Mouse (Mus musculus) heart, embryonic 15.5 days (tissue): ENCODE data around the gene Il21. TPM values are rescaled to one million over a fixed set of nuclear protein-coding genes. Genes with fewer than 3 reads are reported as not detected.

Experiments
- ATAC-seq: fragments of 200-750 bp; cut with Nextera tagmentation; replicated peaks from 2 replicates; pipeline ENCODE4 v1.8.0; 2017; ENCODE audit warnings: low read depth, moderate TSS enrichment; ENCODE audit not compliant: insufficient number of reproducible peaks, insufficient read depth, low FRiP score
- H3K27ac ChIP-seq: fragments of 300-500 bp; sonication (generic); 2 replicates; pipeline ENCODE4 v1.5.1; 2015; ENCODE audit warnings: mild to moderate bottlenecking, inconsistent platforms
- H3K27me3 ChIP-seq: fragments of 300-500 bp; sonication (generic); 2 replicates; pipeline ENCODE4 v1.6.1; 2015; ENCODE audit warnings: inconsistent platforms
- H3K36me3 ChIP-seq: fragments of 300-500 bp; sonication (generic); 2 replicates; pipeline ENCODE4 v1.6.1; 2015; ENCODE audit warnings: mild to moderate bottlenecking, inconsistent platforms
- H3K4me1 ChIP-seq: fragments of 300-500 bp; sonication (generic); replicated peaks from 2 replicates; pipeline ENCODE4 v1.6.1; 2015; ENCODE audit warnings: inconsistent platforms
- H3K4me2 ChIP-seq: fragments of 300-500 bp; sonication (generic); 2 replicates; pipeline ENCODE4 v1.6.1; 2015; ENCODE audit warnings: inconsistent platforms, mild to moderate bottlenecking, moderate library complexity
- H3K4me3 ChIP-seq: fragments of 300-500 bp; sonication (generic); 2 replicates; pipeline ENCODE4 v1.5.1; 2015; ENCODE audit warnings: mild to moderate bottlenecking, inconsistent platforms
- H3K9ac ChIP-seq: fragments of 300-500 bp; sonication (generic); 2 replicates; pipeline ENCODE4 v1.6.1; 2015; ENCODE audit warnings: mild to moderate bottlenecking, inconsistent platforms
- H3K9me3 ChIP-seq: fragments of 300-500 bp; sonication (generic); replicated peaks from 2 replicates; pipeline ENCODE4 v1.6.1; 2016; ENCODE audit warnings: inconsistent platforms
- WGBS: fragments of 180-500 bp; shearing (Covaris S2); methylation state at CpG from one replicate; pipeline ENCODE4 v1.1.7; 2015; ENCODE audit warnings: mixed read lengths; 5-methylcytosine and 5-hydroxymethylcytosine counted together
- polyA plus RNA-seq: library from polyadenylated mRNA; unstranded; fragments of >200 nt; fragmentation: Nextera tagmentation; extraction: Ambion mirVana; gene quantifications from 2 replicates; pipeline ENCODE4 v1.2.1, GENCODE M21; 2015

Il21 gene
- polyA plus RNA-seq, 1 experiment from 2014 or later, result not detected

GRCm38 (mm10) chr3:37231153-37231552, 1.3 kb downstream of the Il21 start:
- no peak for ATAC-seq
- no peaks in the 10 kb centered on the region for H3K4me1 ChIP-seq
- WGBS, result 87% methylated on average over 7 of the region's 7 CpGs
- H3K36me3 ChIP-seq, result no peaks in the 10 kb centered on the region
- H3K9ac ChIP-seq, result no peak overlapping the region
- no peak overlapping the region for H3K27ac ChIP-seq
- no peaks in the 10 kb centered on the region for H3K27me3 ChIP-seq
- no peaks in the 10 kb centered on the region for H3K9me3 ChIP-seq
- H3K4me2 ChIP-seq, result no peak overlapping the region
- no peak overlapping the region for H3K4me3 ChIP-seq

DNA sequence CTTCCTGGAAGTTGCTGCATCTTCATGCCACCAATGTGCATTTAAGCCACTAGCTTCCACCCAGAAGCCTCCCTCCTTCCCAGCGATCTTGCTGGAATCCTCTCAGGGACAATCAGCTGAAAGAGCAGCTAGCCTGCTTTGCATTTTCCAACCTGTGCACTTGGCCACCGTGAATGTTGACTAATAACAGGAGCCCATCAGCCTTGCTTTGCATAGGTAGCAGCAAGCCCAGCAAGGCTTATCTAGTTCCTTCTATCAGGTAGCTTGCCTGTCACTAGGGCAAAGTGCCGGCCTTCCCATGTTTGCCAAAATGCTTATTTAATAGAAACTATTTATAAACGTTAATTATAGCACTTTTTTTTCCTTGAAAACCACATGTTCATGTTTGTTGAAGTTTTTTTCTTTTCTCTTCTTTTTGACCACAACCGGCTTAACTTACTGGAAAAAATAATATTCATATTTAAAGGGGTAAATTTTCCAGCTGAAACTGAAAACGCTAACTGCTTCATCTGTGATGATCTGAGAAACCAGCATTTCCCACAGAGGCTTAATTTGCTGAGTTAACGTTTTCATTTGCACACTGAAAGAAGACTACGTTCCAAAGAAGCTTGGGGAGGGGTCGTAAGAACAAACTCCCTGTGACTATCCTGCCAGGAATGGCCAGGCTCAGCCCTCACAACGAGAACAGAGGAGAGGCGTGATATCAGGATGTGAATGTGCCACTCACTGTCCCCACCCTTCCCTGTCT, 3.2 kb downstream of the Il21 start:
- H3K4me3 ChIP-seq, result no peak overlapping the region
- no peak overlapping the region for H3K9ac ChIP-seq
- no peak overlapping the region for H3K27ac ChIP-seq
- no peaks in the 10 kb centered on the region for H3K9me3 ChIP-seq
- H3K4me1 ChIP-seq, result no peaks in the 10 kb centered on the region
- no peak for ATAC-seq
- WGBS, result 53% methylated on average over 11 of the region's 11 CpGs
- H3K4me2 ChIP-seq, result no peak overlapping the region
- no peaks in the 10 kb centered on the region for H3K36me3 ChIP-seq
- H3K27me3 ChIP-seq, result no peaks in the 10 kb centered on the region

DNA sequence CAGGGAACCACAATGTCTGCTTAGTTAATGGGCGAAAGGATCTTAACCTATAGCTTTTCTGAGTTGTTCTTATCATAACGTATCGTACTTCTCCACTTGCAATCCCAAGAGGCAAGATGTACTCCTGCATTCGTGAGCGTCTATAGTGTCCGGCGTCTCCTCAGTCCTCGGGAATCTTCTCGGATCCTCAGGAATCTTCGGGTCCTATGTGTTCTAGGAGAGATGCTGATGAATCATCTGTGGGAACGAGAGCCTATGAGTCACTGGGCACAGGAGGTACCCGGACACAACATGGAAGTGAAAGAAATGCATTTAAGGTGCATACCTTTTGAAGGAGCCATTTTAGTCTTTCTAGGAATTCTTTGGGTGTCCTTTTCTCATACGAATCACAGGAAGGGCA, 7.3 kb downstream of the Il21 start:
- no peaks in the 10 kb centered on the region for H3K9me3 ChIP-seq
- no peak overlapping the region for H3K9ac ChIP-seq
- WGBS, result 87% methylated on average over 13 of the region's 13 CpGs
- no peak for ATAC-seq
- H3K4me1 ChIP-seq, result no peaks in the 10 kb centered on the region
- no peak overlapping the region for H3K27ac ChIP-seq
- no peaks in the 10 kb centered on the region for H3K36me3 ChIP-seq
- no peaks in the 10 kb centered on the region for H3K27me3 ChIP-seq
- no peak overlapping the region for H3K4me2 ChIP-seq
- H3K4me3 ChIP-seq, result no peak overlapping the region

DNA sequence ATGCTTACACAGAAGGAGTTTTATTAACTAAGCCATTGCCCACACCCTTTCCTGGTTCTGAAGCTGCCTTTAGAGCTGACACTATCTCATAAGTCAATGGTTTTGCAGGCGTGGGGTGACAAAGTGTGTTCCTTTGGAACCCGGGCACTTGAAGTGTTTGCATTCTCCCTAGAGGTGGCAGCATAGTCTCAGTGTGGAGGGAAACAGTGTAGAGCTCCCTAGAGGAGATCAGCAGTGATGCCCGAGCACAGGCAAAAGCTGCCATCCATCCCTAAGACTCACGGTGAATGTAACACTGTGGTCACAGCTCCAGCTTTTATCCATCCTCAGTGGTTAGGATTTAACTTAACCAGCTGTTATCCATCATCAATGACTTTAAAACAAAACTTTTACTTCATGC, 13.4 kb downstream of the Il21 start:
- Histone ChIP-seq H3K27ac (no peak overlapping the region), H3K9ac (no peak overlapping the region), H3K9me3 (no peaks in the 10 kb centered on the region), H3K27me3 (no peaks in the 10 kb centered on the region), H3K36me3 (no peaks in the 10 kb centered on the region), H3K4me3 (no peak overlapping the region), H3K4me1 (no peaks in the 10 kb centered on the region), H3K4me2 (no peak overlapping the region)
- no peak for ATAC-seq
- 17% methylated on average over 4 of the region's 4 CpGs for WGBS

- H3K36me3 ChIP-seq, result no peaks in the 10 kb centered on the region
- no peak overlapping the region for H3K27ac ChIP-seq
- H3K27me3 ChIP-seq, result no peaks in the 10 kb centered on the region; the same call in 1 of the 2 replicates
- no peak overlapping the region for H3K4me3 ChIP-seq
- WGBS, result 56% methylated on average over 8 of the region's 8 CpGs
- no peaks in the 10 kb centered on the region for H3K9me3 ChIP-seq
- no peak for ATAC-seq
- H3K9ac ChIP-seq, result no peak overlapping the region
- H3K4me1 ChIP-seq, result no peaks in the 10 kb centered on the region
- H3K4me2 ChIP-seq, result no peak overlapping the region
Measured at GRCm38 (mm10) chr3:37205226-37205800, 27.1 kb downstream of the Il21 start.

GRCm38 (mm10) chr3:37204556-37204955, 27.9 kb downstream of the Il21 start:
- H3K27me3 ChIP-seq, result no peaks in the 10 kb centered on the region; the same call in 1 of the 2 replicates
- no peaks in the 10 kb centered on the region for H3K9me3 ChIP-seq
- peak overlapping the region; percentile 63; the same call in 1 of the 2 replicates for H3K9ac ChIP-seq
- peak overlapping the region; percentile 66 for H3K4me3 ChIP-seq
- WGBS, result 20% methylated on average over 6 of the region's 6 CpGs
- no peaks in the 10 kb centered on the region for H3K4me1 ChIP-seq
- no peak overlapping the region for H3K27ac ChIP-seq
- H3K36me3 ChIP-seq, result no peaks in the 10 kb centered on the region
- ATAC-seq, result 0 out of 2 replicates have a peak, but pooled peaks have one; percentile 54
- H3K4me2 ChIP-seq, result peak overlapping the region; percentile 80

- Histone ChIP-seq H3K36me3 (no peaks in the 10 kb centered on the region), H3K4me2 (peak overlapping the region; percentile 80), H3K27me3 (no peaks in the 10 kb centered on the region; the same call in 1 of the 2 replicates), H3K4me1 (no peaks in the 10 kb centered on the region), H3K27ac (0 out of 2 replicates have a peak overlapping the region, but pooled peaks have one; percentile 5), H3K9ac (peak overlapping the region; percentile 63), H3K4me3 (peak overlapping the region; percentile 66), H3K9me3 (no peaks in the 10 kb centered on the region)
- ATAC-seq, result peak; percentile 48
- WGBS, result under 1% methylated on average over 11 of the region's 11 CpGs
Measured at GRCm38 (mm10) chr3:37203984-37204428, 28.4 kb downstream of the Il21 start.

GRCm38 (mm10) chr3:37202856-37203255, 29.6 kb downstream of the Il21 start:
- H3K9ac ChIP-seq, result no peak overlapping the region
- WGBS, result 80% methylated on average over 7 of the region's 7 CpGs
- H3K4me3 ChIP-seq, result no peak overlapping the region
- H3K36me3 ChIP-seq, result no peaks in the 10 kb centered on the region
- H3K9me3 ChIP-seq, result no peaks in the 10 kb centered on the region
- H3K4me1 ChIP-seq, result no peaks in the 10 kb centered on the region
- ATAC-seq, result no peak
- H3K27me3 ChIP-seq, result no peaks in the 10 kb centered on the region
- H3K27ac ChIP-seq, result no peak overlapping the region
- no peak overlapping the region for H3K4me2 ChIP-seq

DNA sequence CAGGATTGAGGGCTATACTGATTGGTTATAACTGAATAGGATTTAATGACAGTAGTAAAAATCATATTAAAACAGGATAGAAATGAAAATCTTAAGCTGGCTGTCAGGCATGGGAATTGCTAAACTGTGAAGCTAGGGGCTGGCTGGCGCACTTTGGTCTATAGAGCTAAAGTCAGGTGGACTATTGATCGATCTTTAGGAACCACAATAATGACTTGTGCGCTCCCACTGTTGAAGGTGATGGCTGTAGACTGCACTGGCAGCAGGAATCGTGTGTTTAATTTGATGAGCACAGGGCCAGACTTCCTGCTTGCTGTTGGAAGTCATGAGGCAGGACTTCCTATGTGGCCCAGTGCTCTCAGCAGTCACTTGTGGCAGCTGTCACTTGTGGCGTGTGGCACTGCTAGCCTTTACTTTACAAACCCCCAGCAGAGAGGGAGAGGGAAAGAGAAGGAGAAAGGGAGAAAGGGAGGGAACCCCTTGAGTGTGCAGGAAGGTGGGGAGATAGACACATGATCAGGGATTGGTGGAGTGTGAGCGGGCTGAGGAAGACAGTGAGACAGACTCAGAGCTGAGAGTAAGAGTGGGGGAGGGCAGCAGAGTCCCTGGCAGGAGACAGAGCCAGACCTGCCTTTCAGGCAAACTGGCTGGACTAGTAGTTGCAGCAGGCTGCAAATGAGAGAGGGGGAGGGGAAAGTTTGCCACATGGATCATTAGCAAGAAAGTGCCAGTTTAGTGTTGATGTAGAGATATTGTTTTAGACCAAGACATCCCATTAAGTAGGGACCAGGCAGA, 31.1 kb downstream of the Il21 start:
- Histone ChIP-seq H3K9ac (no peak overlapping the region), H3K4me2 (no peak overlapping the region), H3K27me3 (no peaks in the 10 kb centered on the region), H3K36me3 (no peaks in the 10 kb centered on the region), H3K4me1 (no peaks in the 10 kb centered on the region), H3K27ac (no peak overlapping the region), H3K9me3 (no peaks in the 10 kb centered on the region), H3K4me3 (no peak overlapping the region)
- ATAC-seq, result 0 out of 2 replicates have a peak, but pooled peaks have one; percentile 15
- WGBS, result 51% methylated on average over 6 of the region's 6 CpGs

DNA sequence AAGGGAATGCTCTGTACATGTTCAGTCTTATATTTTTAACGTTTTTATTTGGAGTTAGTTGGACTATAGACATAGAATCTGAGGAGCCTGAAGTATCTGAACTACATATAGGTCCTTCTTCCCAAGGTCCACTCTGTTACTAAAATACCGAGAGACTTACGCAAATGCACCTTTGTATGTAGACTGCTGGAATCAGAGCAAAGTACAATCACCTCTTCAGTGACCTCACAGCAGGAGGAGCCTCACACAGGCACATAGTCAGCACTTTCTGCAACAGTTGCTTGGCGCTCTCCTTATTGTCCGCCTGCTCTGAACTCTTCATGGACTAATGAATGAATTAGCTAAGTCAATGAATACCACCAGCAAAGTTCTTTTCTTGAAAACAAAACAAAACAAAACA, 34.1 kb downstream of the Il21 start:
- no peaks in the 10 kb centered on the region for H3K4me1 ChIP-seq
- no peak for ATAC-seq
- H3K4me2 ChIP-seq, result no peak overlapping the region
- H3K27ac ChIP-seq, result no peak overlapping the region
- no peaks in the 10 kb centered on the region for H3K9me3 ChIP-seq
- no peak overlapping the region for H3K9ac ChIP-seq
- no peak overlapping the region for H3K4me3 ChIP-seq
- H3K36me3 ChIP-seq, result no peaks in the 10 kb centered on the region
- H3K27me3 ChIP-seq, result no peaks in the 10 kb centered on the region
- WGBS, result 86% methylated on average over 5 of the region's 5 CpGs

GRCm38 (mm10) chr3:37191953-37192352, 40.5 kb downstream of the Il21 start:
- no peak overlapping the region for H3K4me3 ChIP-seq
- H3K4me1 ChIP-seq, result no peaks in the 10 kb centered on the region
- WGBS, result 41% methylated on average over 2 of the region's 2 CpGs
- no peak overlapping the region for H3K9ac ChIP-seq
- H3K27me3 ChIP-seq, result no peaks in the 10 kb centered on the region
- no peaks in the 10 kb centered on the region for H3K9me3 ChIP-seq
- no peaks in the 10 kb centered on the region for H3K36me3 ChIP-seq
- no peak for ATAC-seq
- no peak overlapping the region for H3K4me2 ChIP-seq
- no peak overlapping the region for H3K27ac ChIP-seq
